Comparison of ENCODE assay signal across 11 mouse cellular contexts in the genomic region with DNA sequence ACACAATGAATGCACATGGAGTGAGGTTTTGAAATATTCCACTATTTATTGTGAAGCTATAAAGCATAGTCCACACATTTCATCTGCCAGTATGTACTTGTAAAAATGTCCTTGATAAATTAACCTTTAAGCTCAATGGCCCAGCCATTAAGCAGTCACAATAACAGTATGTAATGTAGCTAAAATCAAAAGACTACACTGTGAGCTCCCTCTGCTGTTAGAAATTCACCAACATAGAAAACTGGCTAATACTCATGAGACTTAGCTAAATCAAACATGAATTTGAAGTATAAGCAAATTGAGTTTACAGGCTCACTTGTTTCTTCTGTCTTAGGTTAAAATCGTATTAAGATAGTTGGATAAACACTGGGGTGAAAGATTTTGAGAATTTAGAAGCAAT.
DNase-seq lines count a peak whose midpoint lies in the region; ATAC-seq and TF ChIP-seq lines count a peak whose summit lies in the region.
"Had no signal": no experiment of that assay in that cellular context is flagged by ENCODE, and none has a peak within 500 bp of the region (broad histone marks: within the 10 kb centered on the region; RNA-seq: fewer than 3 reads in every experiment).

No protein-coding gene starts in this region.

- TF ChIP-seq POLR2A in CH12.LX (IDR thresholded peaks at IDR 0.05; ENCODE audit: low read depth, low read length), result no peak

- H3K36me3 ChIP-seq in forebrain, embryonic 15.5 days, result no peaks in the 10 kb centered on the region
- no peaks in the 10 kb centered on the region for H3K36me3 ChIP-seq in forebrain, embryonic 10.5 days (replicated peaks)
- no peaks in the 10 kb centered on the region for H3K36me3 ChIP-seq in CH12.LX (replicated peaks in 1 of 2; ENCODE audit: control insufficient read depth in 1 of 2, insufficient read depth in 1 of 2, low read length in 1 of 2)
- no peaks in the 10 kb centered on the region for H3K36me3 ChIP-seq in forebrain, postnatal 0 days (ENCODE audit: insufficient read depth)

- no peaks in the 10 kb centered on the region for H3K79me2 ChIP-seq in CH12.LX (replicated peaks; ENCODE audit: control insufficient read depth, extremely low read depth, insufficient read depth, poor library complexity, severe bottlenecking)

- WGBS in forebrain, embryonic 15.5 days, result 64% methylated on average over 1 of the region's 1 CpGs
- WGBS in forebrain, embryonic 10.5 days, result 75% methylated on average over 1 of the region's 1 CpGs
- WGBS in forebrain, postnatal 0 days, result 56% methylated on average over 1 of the region's 1 CpGs

- H3K27me3 ChIP-seq in forebrain, embryonic 15.5 days, result no peaks in the 10 kb centered on the region
- no peaks in the 10 kb centered on the region for H3K27me3 ChIP-seq in forebrain, embryonic 10.5 days (ENCODE audit: poor library complexity, severe bottlenecking)
- no peaks in the 10 kb centered on the region for H3K27me3 ChIP-seq in CH12.LX (replicated peaks)
- H3K27me3 ChIP-seq in forebrain, postnatal 0 days (ENCODE audit: insufficient read depth, low read length), result no peaks in the 10 kb centered on the region

- TF ChIP-seq EP300 in CH12.LX (IDR thresholded peaks at IDR 0.05; ENCODE audit: low read length), result no peak

- no peaks in the 10 kb centered on the region for H3K9me3 ChIP-seq in forebrain, embryonic 15.5 days
- H3K9me3 ChIP-seq in forebrain, embryonic 10.5 days, result no peaks in the 10 kb centered on the region
- no peaks in the 10 kb centered on the region for H3K9me3 ChIP-seq in CH12.LX (replicated peaks; ENCODE audit: low read length)
- H3K9me3 ChIP-seq in forebrain, postnatal 0 days (ENCODE audit: low read length), result no peaks in the 10 kb centered on the region

- DNase-seq in forebrain, embryonic 10.5 days (ENCODE audit: extremely low spot score, low spot score), result no peak
- DNase-seq in layer of hippocampus, adult 9-10 months (ENCODE audit: low spot score), result peak; percentile 63
- no peak for DNase-seq in layer of hippocampus, adult 8-10 months (ENCODE audit: low spot score in 2 of 2)
- peak; percentile 43 for DNase-seq in CH12.LX (ENCODE audit: extremely low read depth)
- peak; percentile 64 for DNase-seq in forebrain, postnatal 0 days
- no peak for DNase-seq in right cerebral cortex, postnatal 25 days
- no peak for DNase-seq in urinary bladder, postnatal 4 days (ENCODE audit: low spot score in 2 of 2)
- DNase-seq: cerebellum, adult 18-20 months; heart, postnatal 4 days; lung, adult 18-20 months had no signal

- ATAC-seq in forebrain, embryonic 15.5 days (replicated peaks), result peak; percentile 74
- peak; percentile 78; the same call in 1 of the 2 replicates for ATAC-seq in forebrain, postnatal 0 days

- TF ChIP-seq CTCF in CH12.LX (conservative IDR thresholded peaks at IDR 0.05 in 1 of 2, IDR thresholded peaks at IDR 0.05 in 1 of 2; ENCODE audit: low read depth in 2 of 2, low read length in 2 of 2), result peak in 1 of 2 experiments; percentile 73; a peak in 2 of 4 replicates
- peak; percentile 72 for TF ChIP-seq CTCF in forebrain, postnatal 0 days (IDR thresholded peaks at IDR 0.05; ENCODE audit: low read depth)

- dilution Hi-C loops in CH12.LX (cut with MboI; ENCODE audit: extremely low pct_ligation_motif_present, extremely low pct_unique_long_range_greater_than_20kb, low sequenced_read_pairs), result no loop called here

- H3K4me3 ChIP-seq in forebrain, embryonic 15.5 days, result no peak overlapping the region
- H3K4me3 ChIP-seq in forebrain, embryonic 10.5 days, result no peak overlapping the region
- no peak overlapping the region for H3K4me3 ChIP-seq in CH12.LX (replicated peaks in 1 of 3; ENCODE audit: low read depth in 2 of 3, low read length in 2 of 3, poor library complexity in 1 of 3)
- no peak overlapping the region for H3K4me3 ChIP-seq in forebrain, postnatal 0 days (ENCODE audit: low read depth, low read length)

- in situ Hi-C loops in CH12.LX (cut with MboI; ENCODE audit: low pct_ligation_motif_present, low pct_unique_long_range_greater_than_20kb, low sequenced_read_pairs), result no loop called here

- H3K27ac ChIP-seq in forebrain, embryonic 15.5 days (replicated peaks), result no peak overlapping the region
- H3K27ac ChIP-seq in forebrain, embryonic 10.5 days, result no peak overlapping the region
- no peak overlapping the region for H3K27ac ChIP-seq in CH12.LX (ENCODE audit: insufficient read depth, low read depth)
- H3K27ac ChIP-seq in forebrain, postnatal 0 days (ENCODE audit: low read depth, low read length), result no peak overlapping the region

- no peaks in the 10 kb centered on the region for H3K4me1 ChIP-seq in forebrain, embryonic 15.5 days
- no peaks in the 10 kb centered on the region for H3K4me1 ChIP-seq in forebrain, embryonic 10.5 days
- peaks cover 9 to 19% of the 10 kb centered on the region in 2 experiments for H3K4me1 ChIP-seq in CH12.LX (ENCODE audit: control insufficient read depth in 1 of 2, insufficient read depth in 2 of 2)
- H3K4me1 ChIP-seq in forebrain, postnatal 0 days (ENCODE audit: insufficient read depth), result no peaks in the 10 kb centered on the region

- H3K4me2 ChIP-seq in forebrain, embryonic 15.5 days (replicated peaks), result no peak overlapping the region
- no peak overlapping the region for H3K4me2 ChIP-seq in CH12.LX (ENCODE audit: insufficient read depth, low read depth, poor library complexity, severe bottlenecking)
- no peak overlapping the region for H3K4me2 ChIP-seq in forebrain, postnatal 0 days (ENCODE audit: low read depth)

- TF ChIP-seq RAD21 in CH12.LX (IDR thresholded peaks at IDR 0.05; ENCODE audit: low read depth, low read length), result peak; percentile 83

- H3K9ac ChIP-seq in forebrain, embryonic 15.5 days (replicated peaks), result no peak overlapping the region
- H3K9ac ChIP-seq in CH12.LX (ENCODE audit: insufficient read depth, low read depth), result no peak overlapping the region
- H3K9ac ChIP-seq in forebrain, postnatal 0 days, result no peak overlapping the region

TF ChIP-seq in CH12.LX, 34 proteins besides CTCF, POLR2A, EP300 and RAD21:
- TF ChIP-seq MAZ (IDR thresholded peaks at IDR 0.05; ENCODE audit: low read depth, low read length) (no peak), SMC3 (IDR thresholded peaks at IDR 0.05; ENCODE audit: low read depth, low read length) (peak; percentile 83), E2F4 (IDR thresholded peaks at IDR 0.05; ENCODE audit: insufficient replicate concordance, low read depth, low read length) (no peak), JUN (IDR thresholded peaks at IDR 0.05; ENCODE audit: insufficient read depth, low read depth, low read length) (no peak), ZC3H11A (IDR thresholded peaks at IDR 0.05; ENCODE audit: low read depth, low read length) (peak; percentile 73)

Comparison
In these comparisons a context has a peak if more than half of its experiments do, and no peak if none do; other contexts are left out.
1. DNase-seq: peak in layer of hippocampus, adult 9-10 months (single experiment), CH12.LX (single experiment) and forebrain, postnatal 0 days (single experiment); none in forebrain, embryonic 10.5 days (single experiment), layer of hippocampus, adult 8-10 months (0 of 2), right cerebral cortex, postnatal 25 days (single experiment) and urinary bladder, postnatal 4 days (0 of 2).